Mouse (Mus musculus): ENCODE measurements around the gene Atxn2. TPM values are rescaled to one million over a fixed set of nuclear protein-coding genes. Genes with fewer than 3 reads are reported as not detected.
A peak's percentile ranks its signal among the peaks of the same experiment; 100 is the strongest.

Gene Atxn2
- polyA plus RNA-seq, 1 experiment from 2014 or later: 99.2 TPM

DNA sequence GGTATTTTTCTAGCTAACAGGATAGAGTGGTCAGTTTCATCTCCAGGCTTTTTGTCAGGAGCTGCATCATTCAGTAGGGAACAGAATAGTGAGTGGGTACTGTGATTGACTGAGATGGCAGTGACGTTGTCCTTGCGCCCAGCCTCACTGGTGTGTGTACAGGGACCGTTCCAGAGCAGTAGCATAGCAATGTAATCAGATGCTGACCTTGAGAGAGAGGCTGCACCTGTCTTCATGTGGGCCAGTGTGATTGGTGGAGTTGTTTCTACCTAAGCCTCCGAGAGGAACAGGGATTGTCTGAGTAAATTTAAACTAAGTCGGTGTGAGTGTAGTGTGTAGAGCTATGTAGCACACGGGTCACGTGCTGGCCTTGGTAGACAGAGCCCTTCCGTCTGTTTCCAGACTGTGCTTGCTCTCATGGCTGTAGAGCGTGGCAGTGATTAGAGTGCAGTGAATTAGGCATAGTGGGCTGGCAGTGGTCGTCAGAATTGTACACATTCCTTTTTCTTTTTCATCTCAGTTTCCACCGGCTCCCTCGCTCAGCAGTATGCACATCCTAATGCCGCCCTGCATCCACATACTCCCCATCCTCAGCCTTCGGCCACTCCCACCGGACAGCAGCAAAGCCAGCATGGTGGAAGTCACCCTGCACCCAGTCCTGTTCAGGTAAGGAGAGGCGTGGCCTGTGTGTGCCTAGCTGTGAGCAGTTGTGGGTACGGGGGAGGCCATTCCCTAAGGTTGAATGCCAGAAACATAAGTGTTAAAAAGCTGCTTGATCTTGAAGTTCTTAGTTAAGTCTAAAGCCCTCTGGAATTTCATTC lies 99.4 kb downstream of the Atxn2 start:
- Histone ChIP-seq H3K27ac (ENCODE audit: low read depth, low read length) (no peak overlapping the region), H3K4me2 (ENCODE audit: low read depth, low read length, severe bottlenecking) (no peak overlapping the region), H3K27me3 (ENCODE audit: control insufficient read depth, insufficient read depth, low read length) (no peaks in the 10 kb centered on the region), H3K36me3 (ENCODE audit: control insufficient read depth, insufficient read depth, low read length) (peaks cover 9% of the 10 kb centered on the region; the same call in 1 of the 2 replicates), H3K9me3 (ENCODE audit: control insufficient read depth, low read length) (no peaks in the 10 kb centered on the region), H3K4me3 (ENCODE audit: low read depth, low read length) (no peak overlapping the region), H3K9ac (ENCODE audit: low read length) (no peak overlapping the region), H3K4me1 (replicated peaks; ENCODE audit: control insufficient read depth, insufficient read depth, low read length) (no peaks in the 10 kb centered on the region)
- WGBS: 92% methylated on average over 17 of the region's 17 CpGs
- ATAC-seq (replicated peaks; ENCODE audit: low FRiP score) (no peak), DNase-seq (ENCODE audit: low spot score) (no peak)

DNA sequence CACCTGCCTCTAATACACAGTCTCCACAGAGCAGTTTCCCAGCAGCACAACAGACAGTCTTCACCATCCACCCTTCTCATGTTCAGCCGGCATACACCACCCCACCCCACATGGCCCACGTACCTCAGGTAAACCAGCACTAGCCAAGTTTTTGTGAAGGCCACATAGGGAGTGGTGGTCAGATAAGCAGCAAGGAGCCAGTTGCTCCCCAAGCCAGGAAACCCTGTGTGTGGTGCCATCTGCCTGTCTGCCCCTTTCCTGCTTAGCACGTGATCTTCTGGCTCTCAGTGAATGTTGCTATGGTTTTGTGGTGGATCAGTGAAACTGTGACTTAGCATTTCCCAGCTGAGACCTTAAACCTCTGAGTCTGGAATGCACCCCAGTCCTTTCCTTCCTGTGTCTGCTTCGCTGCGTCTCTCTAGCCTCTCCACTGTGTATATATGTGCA lies 100.4 kb downstream of the Atxn2 start:
- ATAC-seq (replicated peaks; ENCODE audit: low FRiP score) (no peak), DNase-seq (ENCODE audit: low spot score) (peak; percentile 42)
- H3K27me3 ChIP-seq (ENCODE audit: control insufficient read depth, insufficient read depth, low read length): no peaks in the 10 kb centered on the region
- no peak overlapping the region for H3K9ac ChIP-seq (ENCODE audit: low read length)
- no peak overlapping the region for H3K4me3 ChIP-seq (ENCODE audit: low read depth, low read length)
- 90% methylated on average over 5 of the region's 5 CpGs for WGBS
- H3K9me3 ChIP-seq (ENCODE audit: control insufficient read depth, low read length): no peaks in the 10 kb centered on the region
- H3K36me3 ChIP-seq (ENCODE audit: control insufficient read depth, insufficient read depth, low read length): peaks cover 9% of the 10 kb centered on the region; the same call in 1 of the 2 replicates
- no peaks in the 10 kb centered on the region for H3K4me1 ChIP-seq (replicated peaks; ENCODE audit: control insufficient read depth, insufficient read depth, low read length)
- no peak overlapping the region for H3K27ac ChIP-seq (ENCODE audit: low read depth, low read length)
- H3K4me2 ChIP-seq (ENCODE audit: low read depth, low read length, severe bottlenecking): no peak overlapping the region

DNA sequence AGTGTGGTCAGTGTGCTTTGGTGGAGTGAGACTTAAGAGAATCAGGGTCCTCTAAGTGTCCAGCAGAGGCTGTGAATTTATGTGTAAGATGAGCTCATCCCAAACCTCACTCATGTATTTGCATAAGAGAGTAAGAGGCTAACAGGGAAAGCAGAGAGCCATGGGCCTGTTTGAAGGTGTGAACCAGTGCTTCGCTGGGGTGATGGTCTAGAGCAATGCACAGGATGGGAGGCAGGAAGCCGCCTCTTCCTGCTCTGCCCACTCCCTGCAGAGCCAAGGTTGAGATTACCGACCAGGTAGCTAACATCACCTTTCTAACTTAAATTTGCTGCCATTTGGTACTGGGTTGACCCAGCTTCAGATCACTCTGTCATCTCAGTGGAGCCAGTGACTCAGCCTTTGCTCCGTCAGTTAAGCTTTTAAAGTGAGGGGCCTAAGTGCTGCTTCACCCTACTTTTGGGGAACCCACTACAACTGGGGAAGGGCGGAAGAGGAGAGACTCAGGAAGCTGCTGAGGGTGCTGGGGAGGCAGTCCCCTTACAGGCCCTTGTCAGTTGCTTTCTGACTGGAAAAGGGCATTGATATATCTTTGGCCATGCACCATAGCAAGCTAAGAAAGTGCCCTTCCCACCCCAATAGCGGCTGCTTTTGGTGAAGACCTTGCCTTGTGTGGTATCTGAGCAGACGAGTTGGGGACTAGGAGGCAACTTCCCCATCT lies 101.5 kb downstream of the Atxn2 start:
- DNase-seq (ENCODE audit: low spot score) (no peak), ATAC-seq (replicated peaks; ENCODE audit: low FRiP score) (no peak)
- no peaks in the 10 kb centered on the region for H3K4me1 ChIP-seq (replicated peaks; ENCODE audit: control insufficient read depth, insufficient read depth, low read length)
- H3K4me3 ChIP-seq (ENCODE audit: low read depth, low read length): no peak overlapping the region
- no peak overlapping the region for H3K9ac ChIP-seq (ENCODE audit: low read length)
- peaks cover 9% of the 10 kb centered on the region; the same call in 1 of the 2 replicates for H3K36me3 ChIP-seq (ENCODE audit: control insufficient read depth, insufficient read depth, low read length)
- no peak overlapping the region for H3K4me2 ChIP-seq (ENCODE audit: low read depth, low read length, severe bottlenecking)
- H3K27ac ChIP-seq (ENCODE audit: low read depth, low read length): no peak overlapping the region
- 88% methylated on average over 7 of the region's 7 CpGs for WGBS
- H3K27me3 ChIP-seq (ENCODE audit: control insufficient read depth, insufficient read depth, low read length): no peaks in the 10 kb centered on the region
- no peaks in the 10 kb centered on the region for H3K9me3 ChIP-seq (ENCODE audit: control insufficient read depth, low read length)

DNA sequence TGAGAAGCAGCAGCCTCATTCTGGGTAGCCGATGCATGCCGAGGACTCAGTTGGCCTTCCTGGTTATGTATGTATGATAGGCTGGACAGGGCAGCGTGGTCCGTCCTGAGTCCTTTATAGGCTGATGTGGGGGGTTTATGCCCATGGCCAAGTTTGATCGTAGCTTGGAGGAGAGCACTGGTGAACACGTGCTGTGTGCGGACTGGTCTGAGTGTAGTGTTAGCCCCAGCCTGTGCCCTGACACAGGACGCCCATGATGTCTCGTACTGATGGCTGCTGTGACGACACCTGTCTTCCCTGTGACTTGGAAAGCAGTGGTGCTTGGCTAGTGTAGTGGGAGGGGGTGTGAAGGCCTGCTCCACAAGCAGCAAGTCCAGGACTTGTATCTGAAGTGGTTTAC lies 102.6 kb downstream of the Atxn2 start:
- DNase-seq (ENCODE audit: low spot score) (no peak), ATAC-seq (replicated peaks; ENCODE audit: low FRiP score) (no peak)
- Histone ChIP-seq H3K27ac (ENCODE audit: low read depth, low read length) (no peak overlapping the region; the same call in 1 of the 2 replicates), H3K4me1 (replicated peaks; ENCODE audit: control insufficient read depth, insufficient read depth, low read length) (no peaks in the 10 kb centered on the region), H3K4me2 (ENCODE audit: low read depth, low read length, severe bottlenecking) (no peak overlapping the region), H3K9me3 (ENCODE audit: control insufficient read depth, low read length) (no peaks in the 10 kb centered on the region), H3K9ac (ENCODE audit: low read length) (no peak overlapping the region), H3K27me3 (ENCODE audit: control insufficient read depth, insufficient read depth, low read length) (no peaks in the 10 kb centered on the region), H3K36me3 (ENCODE audit: control insufficient read depth, insufficient read depth, low read length) (peaks cover 19% of the 10 kb centered on the region; the same call in 1 of the 2 replicates), H3K4me3 (ENCODE audit: low read depth, low read length) (no peak overlapping the region)
- WGBS: 95% methylated on average over 10 of the region's 10 CpGs

- Histone ChIP-seq H3K9me3 (ENCODE audit: control insufficient read depth, low read length) (no peaks in the 10 kb centered on the region), H3K4me1 (replicated peaks; ENCODE audit: control insufficient read depth, insufficient read depth, low read length) (no peaks in the 10 kb centered on the region), H3K27me3 (ENCODE audit: control insufficient read depth, insufficient read depth, low read length) (no peaks in the 10 kb centered on the region), H3K36me3 (ENCODE audit: control insufficient read depth, insufficient read depth, low read length) (peaks cover 19% of the 10 kb centered on the region; the same call in 1 of the 2 replicates), H3K27ac (ENCODE audit: low read depth, low read length) (no peak overlapping the region), H3K4me3 (ENCODE audit: low read depth, low read length) (no peak overlapping the region), H3K4me2 (ENCODE audit: low read depth, low read length, severe bottlenecking) (no peak overlapping the region), H3K9ac (ENCODE audit: low read length) (no peak overlapping the region)
- DNase-seq (ENCODE audit: low spot score): no peak
- 66% methylated on average over 3 of the region's 3 CpGs for WGBS
- ATAC-seq (replicated peaks; ENCODE audit: low FRiP score): no peak
Measured at GRCm38 (mm10) chr5:121815067-121815466, 103.9 kb downstream of the Atxn2 start.

DNA sequence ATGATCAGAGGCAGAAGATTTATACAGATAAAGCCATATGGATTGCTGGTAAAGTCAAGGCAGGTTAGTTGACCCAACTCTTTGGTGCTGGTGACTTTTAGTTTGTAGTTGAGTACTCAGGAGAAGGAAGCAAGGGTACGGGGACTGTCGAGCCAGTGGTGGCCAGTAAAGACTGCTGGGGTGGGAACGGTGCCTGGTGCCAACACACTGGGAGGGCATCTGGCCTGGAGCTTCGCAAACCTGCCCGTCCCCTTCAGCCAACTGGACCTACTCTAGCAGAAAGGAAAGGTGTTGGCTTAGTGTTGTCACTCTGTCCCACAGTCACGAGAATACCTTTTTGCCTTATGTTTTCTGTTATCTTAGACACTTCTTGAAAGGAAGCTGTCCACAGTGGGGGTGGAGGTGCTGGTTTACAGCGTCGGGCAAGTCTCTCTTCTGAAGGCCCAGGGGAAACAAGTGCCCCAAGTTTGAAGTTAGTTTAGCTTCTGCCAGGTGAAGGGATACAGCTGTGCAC lies 104.8 kb downstream of the Atxn2 start:
- 93% methylated on average over 8 of the region's 8 CpGs for WGBS
- Histone ChIP-seq H3K4me3 (ENCODE audit: low read depth, low read length) (no peak overlapping the region), H3K9me3 (ENCODE audit: control insufficient read depth, low read length) (no peaks in the 10 kb centered on the region), H3K36me3 (ENCODE audit: control insufficient read depth, insufficient read depth, low read length) (peaks cover 16% of the 10 kb centered on the region; the same call in 1 of the 2 replicates), H3K4me1 (replicated peaks; ENCODE audit: control insufficient read depth, insufficient read depth, low read length) (no peaks in the 10 kb centered on the region), H3K27me3 (ENCODE audit: control insufficient read depth, insufficient read depth, low read length) (no peaks in the 10 kb centered on the region), H3K9ac (ENCODE audit: low read length) (no peak overlapping the region), H3K4me2 (ENCODE audit: low read depth, low read length, severe bottlenecking) (no peak overlapping the region), H3K27ac (ENCODE audit: low read depth, low read length) (no peak overlapping the region)
- ATAC-seq (replicated peaks; ENCODE audit: low FRiP score): no peak
- no peak for DNase-seq (ENCODE audit: low spot score)

DNA sequence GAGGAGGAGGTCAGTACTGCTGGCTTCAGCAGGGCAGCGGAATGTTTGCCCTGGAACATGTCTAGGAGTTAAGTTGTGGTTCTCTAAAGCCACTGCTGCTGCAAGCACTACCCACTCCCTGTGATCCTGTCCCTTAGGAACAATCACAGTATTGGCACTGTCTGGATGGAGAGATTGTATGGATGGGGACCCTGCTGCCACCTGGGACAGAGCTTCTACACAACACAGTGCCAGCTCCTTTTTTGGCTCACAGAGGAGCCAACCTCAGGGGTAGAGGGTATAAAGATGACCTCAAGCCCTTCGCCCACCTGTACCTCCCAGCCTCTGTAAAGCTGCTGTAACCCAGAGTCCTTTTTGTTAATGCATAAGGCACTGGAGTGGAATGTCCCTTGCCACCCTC lies 105.5 kb downstream of the Atxn2 start:
- Histone ChIP-seq H3K27me3 (ENCODE audit: control insufficient read depth, insufficient read depth, low read length) (no peaks in the 10 kb centered on the region), H3K27ac (ENCODE audit: low read depth, low read length) (no peak overlapping the region), H3K9ac (ENCODE audit: low read length) (no peak overlapping the region), H3K9me3 (ENCODE audit: control insufficient read depth, low read length) (no peaks in the 10 kb centered on the region), H3K4me2 (ENCODE audit: low read depth, low read length, severe bottlenecking) (no peak overlapping the region), H3K4me3 (ENCODE audit: low read depth, low read length) (no peak overlapping the region), H3K4me1 (replicated peaks; ENCODE audit: control insufficient read depth, insufficient read depth, low read length) (no peaks in the 10 kb centered on the region), H3K36me3 (ENCODE audit: control insufficient read depth, insufficient read depth, low read length) (peaks cover 13% of the 10 kb centered on the region; the same call in 1 of the 2 replicates)
- DNase-seq (ENCODE audit: low spot score) (no peak), ATAC-seq (replicated peaks; ENCODE audit: low FRiP score) (no peak)
- 90% methylated on average over 2 of the region's 2 CpGs for WGBS

GRCm38 (mm10) chr5:121817551-121817950 lies 106.4 kb downstream of the Atxn2 start:
- no peaks in the 10 kb centered on the region for H3K9me3 ChIP-seq (ENCODE audit: control insufficient read depth, low read length)
- H3K4me3 ChIP-seq (ENCODE audit: low read depth, low read length): no peak overlapping the region
- no peak overlapping the region for H3K4me2 ChIP-seq (ENCODE audit: low read depth, low read length, severe bottlenecking)
- no peaks in the 10 kb centered on the region for H3K4me1 ChIP-seq (replicated peaks; ENCODE audit: control insufficient read depth, insufficient read depth, low read length)
- 89% methylated on average over 9 of the region's 9 CpGs for WGBS
- no peak overlapping the region for H3K9ac ChIP-seq (ENCODE audit: low read length)
- no peak for DNase-seq (ENCODE audit: low spot score)
- H3K27ac ChIP-seq (ENCODE audit: low read depth, low read length): no peak overlapping the region
- H3K36me3 ChIP-seq (ENCODE audit: control insufficient read depth, insufficient read depth, low read length): peaks cover 12% of the 10 kb centered on the region; the same call in 1 of the 2 replicates
- H3K27me3 ChIP-seq (ENCODE audit: control insufficient read depth, insufficient read depth, low read length): no peaks in the 10 kb centered on the region
- ATAC-seq (replicated peaks; ENCODE audit: low FRiP score): no peak

All from forebrain, embryonic 11.5 days (tissue).